Comparison of ENCODE assay signal across 13 mouse cellular contexts in genomic region chr9:62205264-62205663, GRCm38 (mm10).
DNase-seq lines count a peak whose midpoint lies in the region; ATAC-seq and TF ChIP-seq lines count a peak whose summit lies in the region.
"Had no signal": no experiment of that assay in that cellular context is flagged by ENCODE, and none has a peak within 500 bp of the region (broad histone marks: within the 10 kb centered on the region; RNA-seq: fewer than 3 reads in every experiment).

No protein-coding gene starts in this region.

- no peak for ATAC-seq in stomach, embryonic 16.5 days (ENCODE audit: insufficient read depth, low FRiP score)
- ATAC-seq in forebrain, postnatal 0 days: no peak
- ATAC-seq: hindbrain, embryonic 16.5 days had no signal

- no peak overlapping the region for H3K9ac ChIP-seq in heart, adult 2 months (ENCODE audit: low read depth, low read length)
- H3K9ac ChIP-seq in stomach, embryonic 16.5 days (ENCODE audit: low read length): no peak overlapping the region
- H3K9ac ChIP-seq in forebrain, postnatal 0 days: no peak overlapping the region
- H3K9ac ChIP-seq: limb, embryonic 12.5 days; stomach, embryonic 15.5 days had no signal

- WGBS in heart, adult 2 months: 44% methylated on average over 4 of the region's 4 CpGs
- 65% methylated on average over 4 of the region's 4 CpGs for WGBS in heart, embryonic 10.5 days
- WGBS in lung, adult 2 months: 40% methylated on average over 4 of the region's 4 CpGs
- WGBS in stomach, embryonic 16.5 days: 56% methylated on average over 4 of the region's 4 CpGs
- 74% methylated on average over 4 of the region's 4 CpGs for WGBS in forebrain, postnatal 0 days

- peaks cover 10% of the 10 kb centered on the region for H3K4me1 ChIP-seq in heart, adult 2 months (ENCODE audit: control insufficient read depth, insufficient read depth, low read length)
- H3K4me1 ChIP-seq in heart, embryonic 10.5 days: peaks cover 8% of the 10 kb centered on the region; the same call in 1 of the 2 replicates
- H3K4me1 ChIP-seq in lung, adult 2 months (ENCODE audit: control insufficient read depth, insufficient read depth, low read length): no peaks in the 10 kb centered on the region
- H3K4me1 ChIP-seq in stomach, embryonic 16.5 days (ENCODE audit: control insufficient read depth, insufficient read depth, low read length): no peaks in the 10 kb centered on the region
- H3K4me1 ChIP-seq in forebrain, postnatal 0 days (ENCODE audit: insufficient read depth): no peaks in the 10 kb centered on the region
- H3K4me1 ChIP-seq: limb, embryonic 12.5 days; stomach, embryonic 15.5 days had no signal

- peak; percentile 96 for TF ChIP-seq EP300 in heart, adult 2 months (IDR thresholded peaks at IDR 0.05; ENCODE audit: insufficient read depth, low read depth, low read length)

- DNase-seq in heart, adult 2 months: peak in 1 of 2 experiments; percentile 60
- DNase-seq in heart, embryonic 10.5 days (ENCODE audit: low spot score): no peak
- DNase-seq in lung, adult 18-20 months: peak; percentile 18 to 36
- no peak for DNase-seq in lung, adult 2 months
- peak; percentile 29 to 36 for DNase-seq in heart, postnatal 10 days
- no peak for DNase-seq in forebrain, postnatal 0 days
- no peak for DNase-seq in thymus, postnatal 0 days (ENCODE audit: low spot score)
- DNase-seq: adrenal gland, adult 8-10 months had no signal

- no peaks in the 10 kb centered on the region for H3K27me3 ChIP-seq in heart, adult 2 months (ENCODE audit: control insufficient read depth, insufficient read depth, low read length)
- no peaks in the 10 kb centered on the region for H3K27me3 ChIP-seq in heart, embryonic 10.5 days (ENCODE audit: insufficient read depth, poor library complexity, severe bottlenecking)
- H3K27me3 ChIP-seq in stomach, embryonic 16.5 days (ENCODE audit: control insufficient read depth, insufficient read depth, low read length): no peaks in the 10 kb centered on the region
- no peaks in the 10 kb centered on the region for H3K27me3 ChIP-seq in forebrain, postnatal 0 days (ENCODE audit: insufficient read depth, low read length)
- H3K27me3 ChIP-seq: limb, embryonic 12.5 days; stomach, embryonic 15.5 days had no signal

- H3K36me3 ChIP-seq in heart, adult 2 months (ENCODE audit: control insufficient read depth, insufficient read depth, low read length): no peaks in the 10 kb centered on the region
- no peaks in the 10 kb centered on the region for H3K36me3 ChIP-seq in heart, embryonic 10.5 days
- H3K36me3 ChIP-seq in stomach, embryonic 16.5 days (ENCODE audit: control insufficient read depth, insufficient read depth, low read length): no peaks in the 10 kb centered on the region
- H3K36me3 ChIP-seq in forebrain, postnatal 0 days (ENCODE audit: insufficient read depth): no peaks in the 10 kb centered on the region
- H3K36me3 ChIP-seq: forebrain, embryonic 10.5 days; limb, embryonic 12.5 days; stomach, embryonic 15.5 days had no signal

- no peak overlapping the region for H3K4me3 ChIP-seq in heart, adult 2 months
- no peak overlapping the region for H3K4me3 ChIP-seq in heart, embryonic 10.5 days
- no peak overlapping the region for H3K4me3 ChIP-seq in lung, adult 2 months (replicated peaks; ENCODE audit: extremely low read depth, low read depth, low read length)
- no peak overlapping the region for H3K4me3 ChIP-seq in stomach, embryonic 16.5 days (replicated peaks; ENCODE audit: low read length)
- H3K4me3 ChIP-seq in forebrain, postnatal 0 days (ENCODE audit: low read depth, low read length): no peak overlapping the region
- H3K4me3 ChIP-seq: forebrain, embryonic 10.5 days; limb, embryonic 12.5 days; stomach, embryonic 15.5 days had no signal

- no peak for TF ChIP-seq CTCF in heart, adult 2 months (IDR thresholded peaks at IDR 0.05)
- no peak for TF ChIP-seq CTCF in lung, adult 2 months (IDR thresholded peaks at IDR 0.05; ENCODE audit: insufficient read depth, low read length)
- TF ChIP-seq CTCF in forebrain, postnatal 0 days (IDR thresholded peaks at IDR 0.05; ENCODE audit: low read depth): no peak

- intact Hi-C loops in heart, adult 2 months (cut with DNase I): no loop called here
- intact Hi-C loops in heart, postnatal 10 days (cut with DNase I): no loop called here

- peak overlapping the region; percentile 83 for H3K27ac ChIP-seq in heart, adult 2 months
- H3K27ac ChIP-seq in heart, embryonic 10.5 days: no peak overlapping the region
- 0 out of 2 replicates have a peak overlapping the region, but pooled peaks have one; percentile 23 for H3K27ac ChIP-seq in stomach, embryonic 16.5 days (ENCODE audit: low read length)
- H3K27ac ChIP-seq in forebrain, postnatal 0 days (ENCODE audit: low read depth, low read length): no peak overlapping the region
- H3K27ac ChIP-seq: forebrain, embryonic 10.5 days; limb, embryonic 12.5 days; stomach, embryonic 15.5 days had no signal

- no peaks in the 10 kb centered on the region for H3K9me3 ChIP-seq in heart, embryonic 10.5 days
- no peaks in the 10 kb centered on the region for H3K9me3 ChIP-seq in stomach, embryonic 16.5 days (replicated peaks; ENCODE audit: control insufficient read depth, low read length)
- H3K9me3 ChIP-seq in forebrain, postnatal 0 days (ENCODE audit: low read length): no peaks in the 10 kb centered on the region
- H3K9me3 ChIP-seq: stomach, embryonic 15.5 days had no signal

- H3K4me2 ChIP-seq in stomach, embryonic 16.5 days (ENCODE audit: low read depth, low read length): no peak overlapping the region
- no peak overlapping the region for H3K4me2 ChIP-seq in forebrain, postnatal 0 days (ENCODE audit: low read depth)
- H3K4me2 ChIP-seq: limb, embryonic 12.5 days; stomach, embryonic 15.5 days had no signal

- TF ChIP-seq POLR2A in heart, adult 2 months (IDR thresholded peaks at IDR 0.05; ENCODE audit: insufficient read depth, low read depth, low read length): 0 out of 2 replicates have a peak, but pooled peaks have one; percentile 22
- no peak for TF ChIP-seq POLR2A in lung, adult 2 months (IDR thresholded peaks at IDR 0.05; ENCODE audit: borderline replicate concordance, extremely low read depth, low read depth, low read length)

- no peaks in the 10 kb centered on the region for H3K79me2 ChIP-seq in heart, adult 2 months (replicated peaks; ENCODE audit: control insufficient read depth, insufficient read depth, low read length)

Comparison
In these comparisons a context has a peak if more than half of its experiments do, and no peak if none do; other contexts are left out.
1. DNase-seq: peak in lung, adult 18-20 months (2 of 2) and heart, postnatal 10 days (2 of 2); none in heart, embryonic 10.5 days (single experiment), lung, adult 2 months (single experiment), forebrain, postnatal 0 days (single experiment) and thymus, postnatal 0 days (single experiment).
2. H3K27ac ChIP-seq: peak in heart, adult 2 months (single experiment) and stomach, embryonic 16.5 days (single experiment); none in heart, embryonic 10.5 days (single experiment) and forebrain, postnatal 0 days (single experiment).